Comparison of ENCODE assay signal across 8 mouse cellular contexts in the genomic region with DNA sequence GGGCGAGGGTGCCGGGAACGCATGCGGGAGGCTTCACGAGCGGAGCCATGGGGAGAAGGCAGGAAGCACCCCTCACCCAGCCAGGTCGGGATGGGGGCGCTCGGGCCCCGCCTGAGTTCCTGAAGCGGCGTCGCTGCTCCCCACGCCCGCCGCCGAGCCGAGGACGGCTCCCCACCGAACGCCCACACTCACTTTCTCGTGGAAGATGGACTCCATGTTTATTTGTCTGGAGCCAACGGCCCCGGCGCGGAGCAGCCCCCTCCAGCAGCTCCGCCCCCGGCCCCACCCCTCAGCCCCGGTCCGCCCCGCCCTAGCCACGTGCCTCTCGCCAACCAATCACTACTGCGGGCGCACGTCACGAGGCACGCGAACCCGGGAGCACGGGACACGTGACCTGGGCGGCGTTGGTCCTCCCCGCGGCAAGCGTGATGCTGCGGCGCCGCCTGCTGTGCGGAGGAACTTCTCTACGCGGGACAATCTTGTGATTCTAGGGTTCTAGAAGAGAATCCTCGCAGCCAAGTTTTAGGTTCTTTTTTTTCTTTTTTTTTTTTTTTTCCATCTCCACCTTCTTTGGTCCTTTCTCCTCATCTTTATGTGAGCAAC. TPM values are rescaled to one million over a fixed set of nuclear protein-coding genes. Genes with fewer than 3 reads are reported as not detected.
A peak's percentile ranks its signal among the peaks of the same experiment; 100 is the strongest.
DNase-seq lines count a peak whose midpoint lies in the region; ATAC-seq and TF ChIP-seq lines count a peak whose summit lies in the region.

A gene (minus strand): TSS at position 305 of the 603 bp plus-strand sequence.

- DNase-seq in ES-E14 (ENCODE audit: low read depth, low spot score): peak; percentile 87
- peak; percentile 96 for DNase-seq in cerebellum, adult 11-12 months
- DNase-seq in heart, postnatal 4 days: peak; percentile 98
- peak; percentile 95 to 97 for DNase-seq in layer of hippocampus, adult 8-10 months (ENCODE audit: low spot score in 2 of 2)
- peak; percentile 95 for DNase-seq in ovary, adult 18-20 months (ENCODE audit: low spot score)
- peak; percentile 98 for DNase-seq in thymus, postnatal 0 days (ENCODE audit: low spot score)

- no peaks in the 10 kb centered on the region for H3K27me3 ChIP-seq in forebrain, embryonic 16.5 days (replicated peaks; ENCODE audit: control insufficient read depth, insufficient read depth, low read length)
- H3K27me3 ChIP-seq in lung, embryonic 15.5 days: no peaks in the 10 kb centered on the region

- peak; percentile 99 for ATAC-seq in forebrain, embryonic 16.5 days
- ATAC-seq in lung, embryonic 15.5 days (ENCODE audit: borderline replicate concordance, extremely low read depth, low FRiP score, low TSS enrichment): peak; percentile 99

- peak within 1 kb of the TSS; percentile 51 for H3K27ac ChIP-seq in ES-E14 (ENCODE audit: insufficient read depth, low read depth, low read length, poor library complexity, severe bottlenecking)
- H3K27ac ChIP-seq in forebrain, embryonic 16.5 days (ENCODE audit: low read length): peak within 1 kb of the TSS; percentile 20
- H3K27ac ChIP-seq in lung, embryonic 15.5 days: peak within 1 kb of the TSS; percentile 75

- peak within 1 kb of the TSS; percentile 68 for H3K4me2 ChIP-seq in forebrain, embryonic 16.5 days (ENCODE audit: low read length)
- H3K4me2 ChIP-seq in lung, embryonic 15.5 days: peak within 1 kb of the TSS; percentile 68

- under 1% methylated on average over 53 of the region's 54 CpGs for WGBS in forebrain, embryonic 16.5 days
- under 1% methylated on average over 53 of the region's 54 CpGs for WGBS in lung, embryonic 15.5 days

- peaks cover 3 to 7% of the 10 kb centered on the region in 2 experiments; a peak in 2 of 4 replicates for H3K4me1 ChIP-seq in ES-E14 (ENCODE audit: control insufficient read depth in 2 of 2, insufficient read depth in 2 of 2, low read length in 2 of 2, poor library complexity in 1 of 2)
- peaks cover 17% of the 10 kb centered on the region for H3K4me1 ChIP-seq in forebrain, embryonic 16.5 days (replicated peaks; ENCODE audit: control insufficient read depth, insufficient read depth, low read length)
- H3K4me1 ChIP-seq in lung, embryonic 15.5 days: peaks cover 17% of the 10 kb centered on the region

- peak within 1 kb of the TSS; percentile 92 to 96 for H3K4me3 ChIP-seq in ES-E14 (ENCODE audit: insufficient read depth in 1 of 2, low read depth in 1 of 2, low read length in 2 of 2, poor library complexity in 1 of 2, severe bottlenecking in 1 of 2)
- peak within 1 kb of the TSS; percentile 70 for H3K4me3 ChIP-seq in forebrain, embryonic 16.5 days (replicated peaks; ENCODE audit: low read length)
- H3K4me3 ChIP-seq in lung, embryonic 15.5 days: peak within 1 kb of the TSS; percentile 94

- peaks cover 2% of the 10 kb centered on the region; the same call in 1 of the 2 replicates for H3K36me3 ChIP-seq in ES-E14 (ENCODE audit: control insufficient read depth, insufficient read depth, low read length, poor library complexity, severe bottlenecking)
- no peaks in the 10 kb centered on the region for H3K36me3 ChIP-seq in forebrain, embryonic 16.5 days (ENCODE audit: control insufficient read depth, insufficient read depth)
- H3K36me3 ChIP-seq in lung, embryonic 15.5 days: no peaks in the 10 kb centered on the region

- no peaks in the 10 kb centered on the region for H3K9me3 ChIP-seq in ES-E14 (ENCODE audit: control insufficient read depth, insufficient read depth, low read depth, low read length)
- H3K9me3 ChIP-seq in forebrain, embryonic 16.5 days (ENCODE audit: control insufficient read depth, low read length): no peaks in the 10 kb centered on the region
- no peaks in the 10 kb centered on the region for H3K9me3 ChIP-seq in lung, embryonic 15.5 days

- in situ Hi-C loops in ES-E14 (cut with MboI; ENCODE audit: low sequenced_read_pairs in 2 of 2, unreplicated experiment in 2 of 2): no loop called here

- peak within 1 kb of the TSS; percentile 95 for H3K9ac ChIP-seq in ES-E14 (ENCODE audit: insufficient read depth, low read depth, low read length, poor library complexity, severe bottlenecking)
- H3K9ac ChIP-seq in forebrain, embryonic 16.5 days (replicated peaks; ENCODE audit: low read depth, low read length): peak within 1 kb of the TSS; percentile 79
- H3K9ac ChIP-seq in lung, embryonic 15.5 days: peak within 1 kb of the TSS; percentile 93

TF ChIP-seq in ES-E14, 5 proteins besides CTCF, POLR2A, EP300 and RAD21:
- TF ChIP-seq ZC3H11A (IDR thresholded peaks at IDR 0.05; ENCODE audit: borderline replicate concordance, low read depth, low read length) (peak; percentile 29; the same call in 1 of the 2 replicates), MAFK (IDR thresholded peaks at IDR 0.05; ENCODE audit: insufficient read depth, low read depth, low read length) (no peak), ZNF384 (IDR thresholded peaks at IDR 0.05; ENCODE audit: low read depth, low read length) (peak; percentile 69; the same call in 1 of the 2 replicates), HCFC1 (IDR thresholded peaks at IDR 0.05; ENCODE audit: borderline replicate concordance, insufficient read depth, low read length) (no peak), CHD2 (IDR thresholded peaks at IDR 0.05; ENCODE audit: low read depth, low read length) (no peak)

RNA-seq across cellular contexts. Expression of the gene that starts here (rescaled TPM):
- total RNA-seq in ES-E14 (2012; rRNA removed): 19.8 and 23.0 TPM in 2 replicates
- 14.3 and 14.4 TPM in 2 replicates for polyA plus RNA-seq in forebrain, embryonic 16.5 days (2015; fragmentation: Nextera tagmentation; extraction: Ambion mirVana)
- 1 to 10 TPM; 8.3 to 9.9 TPM for total RNA-seq in heart, postnatal 4 days (2021)
- 10 to 100 TPM; 20.4 to 27.9 (median 22.7) TPM for total RNA-seq in layer of hippocampus, adult 8-10 months (2022)
- 12.7 and 13.5 TPM in 2 replicates for polyA plus RNA-seq in lung, embryonic 15.5 days (2015; fragmentation: Nextera tagmentation; extraction: Ambion mirVana)
- 18.5 and 19.9 TPM in 2 replicates for polyA plus RNA-seq in thymus, postnatal 0 days (2015; fragmentation: Nextera tagmentation; extraction: Ambion mirVana)

Comparison
In these comparisons a context has a peak if more than half of its experiments do, and no peak if none do; other contexts are left out.
1. Peak in every context shown above with its lines: DNase-seq, ATAC-seq, H3K4me3 ChIP-seq and H3K27ac ChIP-seq.
2. H3K27ac ChIP-seq: peak in every context shown above with its lines; median percentile 75 in lung, embryonic 15.5 days; 51 in ES-E14; 20 in forebrain, embryonic 16.5 days.